Mouse (Mus musculus): ENCODE measurements around the gene Kcnc1. TPM values are rescaled to one million over a fixed set of nuclear protein-coding genes. Genes with fewer than 3 reads are reported as not detected.

Kcnc1 gene
- polyA plus RNA-seq, 1 experiment from 2014 or later: 0.50 TPM

DNA sequence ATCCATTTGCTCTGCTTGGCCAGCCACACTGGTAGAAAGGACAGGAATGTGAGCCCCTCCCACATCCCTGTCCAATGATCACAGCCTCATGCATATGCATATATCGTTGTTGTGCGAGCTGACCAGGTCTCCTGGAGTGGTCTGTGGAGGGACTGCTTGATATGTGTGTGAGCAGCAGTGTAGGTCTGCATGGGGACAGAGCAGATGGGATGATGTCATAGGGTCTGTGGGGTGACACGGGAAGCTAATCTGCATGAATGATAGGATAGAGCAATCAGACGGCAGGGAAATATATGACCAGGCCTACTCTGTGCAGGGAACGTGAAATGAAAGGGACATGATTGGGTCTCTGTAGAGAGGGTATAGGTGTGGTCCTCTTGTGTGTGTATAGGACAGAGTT, 37.6 kb downstream of the Kcnc1 start:
- no peaks in the 10 kb centered on the region; the same call in 1 of the 2 replicates for H3K4me1 ChIP-seq (ENCODE audit: control insufficient read depth, insufficient read depth, low read length)
- peak; percentile 37; the same call in 1 of the 2 replicates for ATAC-seq
- WGBS: 56% methylated on average over 5 of the region's 5 CpGs

DNA sequence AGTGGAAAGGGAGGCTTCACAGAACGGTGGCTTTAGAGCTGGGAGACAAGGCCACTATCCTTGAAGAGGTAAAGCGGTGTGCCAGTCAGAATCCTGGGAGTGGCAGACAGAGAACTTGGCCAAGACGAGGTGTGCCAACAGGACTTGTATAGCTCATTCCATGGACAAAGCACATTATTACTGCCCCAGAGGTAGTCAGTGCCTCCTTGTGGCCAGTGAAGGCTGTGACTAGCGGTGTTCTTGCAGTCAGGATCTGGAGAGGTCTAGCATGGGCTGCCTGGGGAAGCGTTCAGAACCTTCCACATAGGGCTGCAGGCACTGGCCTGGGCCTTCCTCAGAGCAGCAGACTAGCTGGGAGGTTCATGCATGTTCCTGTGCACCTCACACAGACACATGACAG, 39.5 kb downstream of the Kcnc1 start:
- Histone ChIP-seq H3K36me3 (ENCODE audit: control insufficient read depth, insufficient read depth, low read length) (no peaks in the 10 kb centered on the region), H3K9ac (ENCODE audit: low read depth, low read length) (no peak overlapping the region), H3K4me1 (ENCODE audit: control insufficient read depth, insufficient read depth, low read length) (no peaks in the 10 kb centered on the region; the same call in 1 of the 2 replicates), H3K9me3 (ENCODE audit: control insufficient read depth, low read length) (0 out of 2 replicates have a peak, but pooled peaks cover 4% of the 10 kb centered on the region), H3K4me3 (ENCODE audit: low read length) (no peak overlapping the region), H3K27me3 (replicated peaks; ENCODE audit: control insufficient read depth, insufficient read depth, low read length) (no peaks in the 10 kb centered on the region), H3K27ac (ENCODE audit: low read length) (no peak overlapping the region), H3K4me2 (ENCODE audit: low read depth, low read length) (no peak overlapping the region)
- ATAC-seq: no peak
- WGBS: 92% methylated on average over 5 of the region's 5 CpGs

More for the DNA sequence above, 37.6 kb downstream of the Kcnc1 start:
- no peaks in the 10 kb centered on the region for H3K36me3 ChIP-seq (ENCODE audit: control insufficient read depth, insufficient read depth, low read length)
- H3K9me3 ChIP-seq (ENCODE audit: control insufficient read depth, low read length): 0 out of 2 replicates have a peak, but pooled peaks cover 4% of the 10 kb centered on the region
- no peak overlapping the region for H3K4me3 ChIP-seq (ENCODE audit: low read length)
- H3K27me3 ChIP-seq (replicated peaks; ENCODE audit: control insufficient read depth, insufficient read depth, low read length): no peaks in the 10 kb centered on the region
- H3K4me2 ChIP-seq (ENCODE audit: low read depth, low read length): no peak overlapping the region
- H3K9ac ChIP-seq (ENCODE audit: low read depth, low read length): no peak overlapping the region
- H3K27ac ChIP-seq (ENCODE audit: low read length): no peak overlapping the region

DNA sequence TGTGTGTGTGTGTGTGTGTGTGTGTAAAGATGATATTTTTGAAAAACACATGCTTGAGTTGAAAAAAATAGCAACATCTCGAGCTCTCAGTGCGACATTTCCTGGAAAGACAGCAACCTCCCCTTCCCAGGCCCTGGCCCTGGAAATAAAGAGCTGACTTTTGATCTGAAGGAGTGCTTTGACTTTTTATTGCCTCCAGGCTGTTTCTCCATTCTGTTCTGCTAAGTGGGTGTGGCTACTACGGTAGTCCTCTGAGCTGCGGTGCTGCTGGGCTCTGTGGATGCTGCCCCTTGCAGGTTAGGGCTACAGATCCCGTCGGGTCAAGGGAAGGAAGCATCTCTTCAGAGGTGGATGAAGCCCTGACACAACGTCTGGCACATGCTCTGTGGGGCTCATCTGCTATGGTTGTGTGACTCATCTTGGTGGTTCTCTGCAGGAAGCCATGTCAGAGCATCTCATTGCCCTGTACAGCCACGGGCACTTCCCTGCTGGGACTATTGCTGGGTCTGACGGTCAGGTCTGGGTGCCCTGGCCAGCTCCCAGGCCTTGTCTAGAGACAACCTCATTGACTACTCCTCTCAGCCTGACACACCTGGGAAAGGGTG, 42.3 kb downstream of the Kcnc1 start:
- no peaks in the 10 kb centered on the region for H3K27me3 ChIP-seq (replicated peaks; ENCODE audit: control insufficient read depth, insufficient read depth, low read length)
- H3K4me1 ChIP-seq (ENCODE audit: control insufficient read depth, insufficient read depth, low read length): no peaks in the 10 kb centered on the region; the same call in 1 of the 2 replicates
- H3K27ac ChIP-seq (ENCODE audit: low read length): no peak overlapping the region
- peak; percentile 82 for ATAC-seq
- no peaks in the 10 kb centered on the region for H3K36me3 ChIP-seq (ENCODE audit: control insufficient read depth, insufficient read depth, low read length)
- H3K4me3 ChIP-seq (ENCODE audit: low read length): no peak overlapping the region
- no peak overlapping the region for H3K9ac ChIP-seq (ENCODE audit: low read depth, low read length)
- H3K9me3 ChIP-seq (ENCODE audit: control insufficient read depth, low read length): 0 out of 2 replicates have a peak, but pooled peaks cover 4% of the 10 kb centered on the region
- no peak overlapping the region for H3K4me2 ChIP-seq (ENCODE audit: low read depth, low read length)
- WGBS: 32% methylated on average over 9 of the region's 9 CpGs

DNA sequence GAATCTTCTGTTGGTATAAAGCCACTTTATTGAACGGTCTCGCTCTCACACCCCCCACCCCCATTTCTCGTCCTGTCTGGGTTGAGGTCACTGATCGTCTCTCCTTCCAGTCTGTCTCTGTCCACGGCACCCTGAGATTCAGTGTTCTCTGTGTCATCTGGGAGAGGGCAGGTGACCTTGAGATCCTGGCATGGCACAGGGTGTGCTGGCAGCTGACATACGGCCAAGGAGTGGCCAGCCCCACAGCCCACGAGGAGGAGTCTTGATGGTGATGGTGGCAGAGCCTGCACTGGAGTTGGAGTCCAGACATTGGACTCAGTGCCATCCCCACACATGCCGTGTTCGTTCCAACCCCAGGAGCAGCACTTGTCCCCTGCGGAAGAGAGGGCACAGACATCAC, 46.9 kb downstream of the Kcnc1 start:
- Histone ChIP-seq H3K4me2 (ENCODE audit: low read depth, low read length) (no peak overlapping the region), H3K27ac (ENCODE audit: low read length) (no peak overlapping the region), H3K9me3 (ENCODE audit: control insufficient read depth, low read length) (no peaks in the 10 kb centered on the region), H3K4me3 (ENCODE audit: low read length) (no peak overlapping the region), H3K9ac (ENCODE audit: low read depth, low read length) (no peak overlapping the region), H3K36me3 (ENCODE audit: control insufficient read depth, insufficient read depth, low read length) (no peaks in the 10 kb centered on the region), H3K4me1 (ENCODE audit: control insufficient read depth, insufficient read depth, low read length) (no peaks in the 10 kb centered on the region; the same call in 1 of the 2 replicates), H3K27me3 (replicated peaks; ENCODE audit: control insufficient read depth, insufficient read depth, low read length) (no peaks in the 10 kb centered on the region)
- no peak for ATAC-seq
- 85% methylated on average over 10 of the region's 10 CpGs for WGBS

DNA sequence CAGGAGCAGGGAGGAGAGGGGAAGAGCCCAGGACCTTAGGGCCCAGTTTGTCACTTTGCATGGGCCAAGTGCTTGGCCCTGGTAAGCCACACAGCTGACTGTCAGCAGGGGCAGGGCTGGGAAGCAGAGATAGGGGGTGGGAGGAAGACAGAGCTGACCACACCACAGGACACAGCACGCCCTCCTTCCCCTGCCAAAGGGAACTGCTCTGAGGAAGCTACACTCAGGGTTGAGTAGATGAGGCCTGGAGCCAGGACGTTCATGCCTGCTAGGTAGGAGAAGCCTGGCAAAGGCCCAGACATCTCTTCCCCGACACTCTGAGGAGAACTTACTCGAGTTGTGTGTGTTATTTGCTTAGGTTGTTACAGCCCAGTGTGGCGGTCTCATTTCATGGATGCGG, 49.6 kb downstream of the Kcnc1 start:
- H3K27me3 ChIP-seq (replicated peaks; ENCODE audit: control insufficient read depth, insufficient read depth, low read length): no peaks in the 10 kb centered on the region
- no peaks in the 10 kb centered on the region for H3K4me1 ChIP-seq (ENCODE audit: control insufficient read depth, insufficient read depth, low read length)
- ATAC-seq: no peak
- H3K4me3 ChIP-seq (ENCODE audit: low read length): no peak overlapping the region
- no peak overlapping the region for H3K4me2 ChIP-seq (ENCODE audit: low read depth, low read length)
- no peaks in the 10 kb centered on the region for H3K9me3 ChIP-seq (ENCODE audit: control insufficient read depth, low read length)
- H3K27ac ChIP-seq (ENCODE audit: low read length): no peak overlapping the region
- WGBS: 79% methylated on average over 6 of the region's 6 CpGs
- no peaks in the 10 kb centered on the region for H3K36me3 ChIP-seq (ENCODE audit: control insufficient read depth, insufficient read depth, low read length)
- H3K9ac ChIP-seq (ENCODE audit: low read depth, low read length): no peak overlapping the region

DNA sequence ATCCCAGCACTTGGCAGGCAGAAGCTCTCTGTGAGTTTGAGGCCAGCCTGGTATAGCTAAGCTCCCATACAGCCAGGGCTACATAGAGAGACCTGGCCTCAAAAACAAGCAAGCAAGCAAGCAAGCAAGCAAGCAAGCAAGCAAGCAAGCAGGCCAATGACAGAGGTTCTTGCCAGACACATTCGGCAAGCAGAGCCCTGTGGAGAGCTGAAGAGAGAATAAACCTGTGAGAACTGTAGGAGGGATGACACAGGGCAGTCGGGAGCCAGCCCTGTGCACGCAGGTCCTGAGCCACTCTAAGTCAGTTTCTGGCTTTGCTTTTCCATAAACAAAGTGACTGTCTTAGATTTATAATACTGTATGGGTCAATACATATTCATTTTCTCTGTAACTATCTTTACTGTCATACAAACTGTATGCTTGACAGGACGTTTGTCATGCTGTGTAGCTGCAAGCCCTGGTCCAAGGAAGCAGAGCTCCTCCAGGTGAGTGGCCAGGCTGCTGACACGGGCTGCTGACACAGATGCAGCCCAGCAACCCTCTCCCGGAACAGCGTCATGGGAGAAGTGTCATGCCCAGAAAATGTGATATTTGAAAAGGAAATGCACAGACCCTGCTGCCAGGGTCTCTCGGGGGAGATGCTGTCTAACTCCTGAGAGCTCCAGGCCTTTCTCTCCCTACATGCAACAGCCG, 51.3 kb downstream of the Kcnc1 start:
- Histone ChIP-seq H3K27ac (ENCODE audit: low read length) (no peak overlapping the region), H3K27me3 (replicated peaks; ENCODE audit: control insufficient read depth, insufficient read depth, low read length) (no peaks in the 10 kb centered on the region), H3K4me2 (ENCODE audit: low read depth, low read length) (no peak overlapping the region), H3K36me3 (ENCODE audit: control insufficient read depth, insufficient read depth, low read length) (no peaks in the 10 kb centered on the region), H3K9ac (ENCODE audit: low read depth, low read length) (no peak overlapping the region), H3K9me3 (ENCODE audit: control insufficient read depth, low read length) (no peaks in the 10 kb centered on the region), H3K4me3 (ENCODE audit: low read length) (no peak overlapping the region), H3K4me1 (ENCODE audit: control insufficient read depth, insufficient read depth, low read length) (no peaks in the 10 kb centered on the region)
- WGBS: 36% methylated on average over 9 of the region's 9 CpGs
- ATAC-seq: no peak

DNA sequence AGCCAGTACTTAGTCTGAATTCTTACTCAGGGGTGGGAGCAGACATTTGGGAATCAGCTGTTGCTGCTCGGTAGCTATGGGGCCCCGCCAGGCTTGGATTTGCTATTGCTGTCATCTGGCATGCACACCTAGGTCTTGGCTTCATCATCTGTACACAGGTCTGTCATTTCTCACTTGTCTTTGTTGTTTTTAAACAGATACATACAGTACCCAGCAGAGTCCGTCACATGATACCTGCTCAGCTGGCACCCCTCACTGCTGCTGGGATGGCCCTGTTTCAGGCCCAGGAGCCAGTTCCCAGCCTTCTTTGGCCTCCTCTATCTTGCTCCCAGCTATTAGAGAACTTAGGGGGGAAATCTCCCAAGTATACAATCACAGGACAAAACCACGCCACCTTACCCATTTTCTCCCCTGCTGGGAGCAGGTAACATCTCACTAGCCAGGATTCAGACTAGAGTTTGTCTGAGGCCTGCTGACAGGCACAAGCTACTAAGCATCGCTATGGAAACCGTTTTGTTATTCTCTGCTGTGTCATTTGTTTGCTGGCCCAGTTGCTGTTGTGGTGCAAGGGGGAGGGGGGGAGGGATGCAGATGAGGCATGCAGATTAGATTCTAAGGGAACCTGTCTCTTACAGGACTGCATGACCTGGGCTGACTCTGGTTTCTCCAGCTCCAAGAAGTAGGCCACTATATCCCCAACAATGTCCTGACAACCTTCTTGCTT, 52.8 kb downstream of the Kcnc1 start:
- Histone ChIP-seq H3K27me3 (replicated peaks; ENCODE audit: control insufficient read depth, insufficient read depth, low read length) (no peaks in the 10 kb centered on the region), H3K4me2 (ENCODE audit: low read depth, low read length) (no peak overlapping the region), H3K4me3 (ENCODE audit: low read length) (no peak overlapping the region), H3K9ac (ENCODE audit: low read depth, low read length) (no peak overlapping the region), H3K27ac (ENCODE audit: low read length) (no peak overlapping the region), H3K36me3 (ENCODE audit: control insufficient read depth, insufficient read depth, low read length) (no peaks in the 10 kb centered on the region), H3K4me1 (ENCODE audit: control insufficient read depth, insufficient read depth, low read length) (no peaks in the 10 kb centered on the region), H3K9me3 (ENCODE audit: control insufficient read depth, low read length) (no peaks in the 10 kb centered on the region)
- ATAC-seq: no peak
- WGBS: 48% methylated on average over 6 of the region's 6 CpGs

DNA sequence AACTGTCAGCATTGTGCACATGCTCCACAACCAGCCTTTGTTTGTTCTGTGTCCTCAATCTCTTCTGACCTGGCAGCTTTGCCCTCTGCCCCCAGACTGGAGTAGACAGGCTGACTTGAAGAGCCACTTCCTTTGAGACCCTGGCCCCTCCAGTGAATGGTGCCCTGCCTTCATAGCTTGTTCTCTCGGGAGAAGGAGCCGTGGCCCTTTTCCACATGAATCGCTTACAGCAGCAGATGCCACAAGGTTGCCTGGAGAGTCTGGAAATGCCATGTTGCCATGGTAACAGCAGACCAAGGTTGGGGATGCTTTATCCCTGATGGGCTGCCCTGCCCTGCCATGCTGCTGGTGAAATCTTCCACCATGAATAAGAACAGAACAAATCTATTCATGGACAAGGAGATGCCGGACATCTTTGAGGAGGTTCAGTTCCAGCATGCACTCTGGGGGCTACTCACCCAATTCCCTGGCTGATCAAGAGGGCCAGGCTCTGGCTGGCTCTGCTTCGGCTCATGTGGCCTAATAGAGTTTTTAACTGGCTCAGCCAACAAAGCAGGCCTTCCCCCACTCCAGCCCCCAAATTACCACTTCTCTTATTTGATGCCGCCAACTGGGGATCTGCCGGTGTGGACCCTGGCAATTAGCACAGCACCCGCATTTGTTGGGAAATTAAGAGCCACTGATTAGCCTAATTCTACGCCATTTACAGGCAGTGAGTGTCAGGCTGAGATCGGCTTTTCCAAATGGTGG, 57.8 kb downstream of the Kcnc1 start:
- Histone ChIP-seq H3K27me3 (replicated peaks; ENCODE audit: control insufficient read depth, insufficient read depth, low read length) (no peaks in the 10 kb centered on the region), H3K36me3 (ENCODE audit: control insufficient read depth, insufficient read depth, low read length) (no peaks in the 10 kb centered on the region), H3K9me3 (ENCODE audit: control insufficient read depth, low read length) (no peaks in the 10 kb centered on the region), H3K4me1 (ENCODE audit: control insufficient read depth, insufficient read depth, low read length) (0 out of 2 replicates have a peak, but pooled peaks cover 1% of the 10 kb centered on the region), H3K27ac (ENCODE audit: low read length) (no peak overlapping the region), H3K9ac (ENCODE audit: low read depth, low read length) (no peak overlapping the region), H3K4me3 (ENCODE audit: low read length) (no peak overlapping the region), H3K4me2 (ENCODE audit: low read depth, low read length) (no peak overlapping the region)
- ATAC-seq: no peak
- 49% methylated on average over 10 of the region's 10 CpGs for WGBS

DNA sequence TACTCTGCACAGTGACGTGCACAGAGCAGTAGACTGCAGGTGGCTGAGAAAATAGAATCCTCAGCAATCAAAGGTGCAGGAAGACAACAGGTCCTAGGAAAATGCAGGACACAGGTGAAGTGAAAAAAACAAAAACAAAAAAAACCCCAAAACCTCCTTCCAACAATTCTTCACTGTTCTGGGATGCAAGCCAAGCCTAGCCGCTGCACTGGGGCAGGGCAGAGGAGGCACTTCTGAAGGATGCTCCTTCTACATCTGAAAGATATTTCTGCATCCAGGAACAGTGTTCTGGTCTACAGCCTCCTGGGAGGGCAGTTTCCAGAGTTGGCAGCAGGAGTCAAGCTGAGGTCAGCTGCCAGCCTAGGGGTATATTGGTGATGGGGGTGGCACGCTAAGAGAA, 61.6 kb downstream of the Kcnc1 start:
- ATAC-seq: no peak
- no peaks in the 10 kb centered on the region for H3K36me3 ChIP-seq (ENCODE audit: control insufficient read depth, insufficient read depth, low read length)
- H3K4me1 ChIP-seq (ENCODE audit: control insufficient read depth, insufficient read depth, low read length): peaks cover 11% of the 10 kb centered on the region
- no peak overlapping the region for H3K4me2 ChIP-seq (ENCODE audit: low read depth, low read length)
- no peaks in the 10 kb centered on the region for H3K27me3 ChIP-seq (replicated peaks; ENCODE audit: control insufficient read depth, insufficient read depth, low read length)
- no peaks in the 10 kb centered on the region for H3K9me3 ChIP-seq (ENCODE audit: control insufficient read depth, low read length)
- no peak overlapping the region for H3K9ac ChIP-seq (ENCODE audit: low read depth, low read length)
- 63% methylated on average over 3 of the region's 3 CpGs for WGBS
- no peak overlapping the region for H3K27ac ChIP-seq (ENCODE audit: low read length)
- H3K4me3 ChIP-seq (ENCODE audit: low read length): no peak overlapping the region

Measured in intestine, embryonic 16.5 days (tissue).